Mouse (Mus musculus) hindbrain, embryonic 16.5 days (tissue): Measurements from ENCODE around the gene Rnf214. TPM values are rescaled to one million over a fixed set of nuclear protein-coding genes. Genes with fewer than 3 reads are reported as not detected.

Source experiments
- ATAC-seq: fragments of 200-750 bp; cut with Nextera tagmentation; 2 replicates; pipeline ENCODE4 v1.8.0; 2017; ENCODE audit warnings: moderate TSS enrichment, moderate library complexity
- H3K27ac ChIP-seq: fragments of 300-500 bp; sonication (generic); 2 replicates; pipeline ENCODE4 v1.5.1; 2014; ENCODE audit warnings: low read depth, mild to moderate bottlenecking, control low read depth, low read length, moderate library complexity
- H3K27me3 ChIP-seq: fragments of 300-500 bp; sonication (generic); replicated peaks from 2 replicates; pipeline ENCODE4 v1.6.1; 2014; ENCODE audit warnings: low read length; ENCODE audit not compliant: control insufficient read depth, insufficient read depth
- H3K36me3 ChIP-seq: fragments of 300-500 bp; sonication (generic); 2 replicates; pipeline ENCODE4 v1.6.1; 2014; ENCODE audit warnings: mild to moderate bottlenecking, low read length, moderate library complexity, mixed read lengths; ENCODE audit not compliant: control insufficient read depth, insufficient read depth
- H3K4me1 ChIP-seq: fragments of 300-500 bp; sonication (generic); 2 replicates; pipeline ENCODE4 v1.6.1; 2014; ENCODE audit warnings: low read depth, low read length; ENCODE audit not compliant: control insufficient read depth, insufficient read depth
- H3K4me2 ChIP-seq: fragments of 300-500 bp; sonication (generic); 2 replicates; pipeline ENCODE4 v1.6.1; 2014; ENCODE audit warnings: mild to moderate bottlenecking, low read length, control low read depth, moderate library complexity
- H3K4me3 ChIP-seq: fragments of 300-500 bp; sonication (generic); 2 replicates; pipeline ENCODE4 v1.5.1; 2014; ENCODE audit warnings: mild to moderate bottlenecking, low read length, control low read depth, moderate library complexity
- H3K9ac ChIP-seq: fragments of 300-500 bp; sonication (generic); 2 replicates; pipeline ENCODE4 v1.6.1; 2014; ENCODE audit warnings: low read depth, mild to moderate bottlenecking, control low read depth, low read length, moderate library complexity
- H3K9me3 ChIP-seq: fragments of 300-500 bp; sonication (generic); 2 replicates; pipeline ENCODE4 v1.6.1; 2014; ENCODE audit warnings: mild to moderate bottlenecking, low read length, moderate library complexity; ENCODE audit not compliant: control insufficient read depth
- WGBS: fragments of 180-500 bp; shearing (Covaris S2); extraction: QIAGEN DNeasy Blood & Tissue Kit; methylation state at CpG from one replicate; pipeline ENCODE4 v1.1.7; 2014; 5-methylcytosine and 5-hydroxymethylcytosine counted together
- polyA plus RNA-seq: library from polyadenylated mRNA; unstranded; fragments of >200 nt; fragmentation: Nextera tagmentation; extraction: Ambion mirVana; gene quantifications from 2 replicates; pipeline ENCODE4 v1.2.1, GENCODE M21; 2015

Rnf214 gene
- polyA plus RNA-seq, 1 experiment from 2014 or later: 79.7 TPM

DNA sequence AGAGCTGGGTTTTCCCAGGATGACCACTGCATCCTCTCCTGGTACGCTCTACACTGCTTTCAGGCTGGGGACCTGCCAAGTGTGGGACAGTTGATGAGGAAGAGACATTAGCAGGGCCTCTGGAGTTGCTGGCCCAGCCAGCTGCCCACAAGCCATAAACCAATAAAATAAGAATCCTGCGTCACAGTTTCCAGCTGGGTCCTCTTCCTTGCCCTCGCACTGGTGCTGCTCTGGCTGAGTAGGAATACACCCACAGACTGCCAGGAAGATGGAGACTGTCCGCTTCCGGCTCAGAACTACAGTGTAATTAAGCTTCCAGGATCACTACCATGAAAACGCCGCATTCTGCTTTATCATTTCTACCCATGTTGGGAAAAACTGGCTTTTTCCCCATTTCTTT is 44.9 kb downstream of the Rnf214 start:
- Histone ChIP-seq H3K9ac (no peak overlapping the region), H3K27ac (no peak overlapping the region), H3K4me2 (no peak overlapping the region), H3K4me3 (no peak overlapping the region), H3K9me3 (no peaks in the 10 kb centered on the region), H3K27me3 (no peaks in the 10 kb centered on the region), H3K36me3 (peaks cover 72% of the 10 kb centered on the region), H3K4me1 (no peaks in the 10 kb centered on the region)
- 75% methylated on average over 7 of the region's 7 CpGs for WGBS
- ATAC-seq: no peak

DNA sequence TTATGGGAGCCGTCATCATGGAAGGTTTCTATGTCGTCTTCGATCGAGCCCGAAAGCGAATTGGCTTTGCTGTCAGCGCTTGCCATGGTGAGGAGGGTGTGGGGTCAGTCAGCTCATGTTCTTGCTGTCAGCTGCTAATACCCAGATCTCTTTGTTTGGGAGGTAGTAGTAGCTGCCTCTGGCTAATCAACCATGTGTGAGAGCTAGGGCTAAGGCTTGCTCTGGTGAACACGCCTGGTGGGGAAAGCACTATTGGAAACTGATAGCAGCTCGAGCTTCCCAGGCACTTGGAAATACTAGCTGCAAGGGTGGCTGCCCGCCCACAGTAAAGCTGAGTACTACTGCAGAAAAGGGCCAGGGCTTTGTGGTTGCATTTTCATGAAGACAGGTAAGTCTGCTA is 47.3 kb downstream of the Rnf214 start:
- Histone ChIP-seq H3K9ac (no peak overlapping the region), H3K36me3 (peaks cover 64% of the 10 kb centered on the region), H3K27me3 (no peaks in the 10 kb centered on the region), H3K4me2 (no peak overlapping the region), H3K9me3 (no peaks in the 10 kb centered on the region), H3K27ac (no peak overlapping the region), H3K4me3 (no peak overlapping the region), H3K4me1 (no peaks in the 10 kb centered on the region)
- WGBS: 92% methylated on average over 10 of the region's 10 CpGs
- ATAC-seq: no peak

DNA sequence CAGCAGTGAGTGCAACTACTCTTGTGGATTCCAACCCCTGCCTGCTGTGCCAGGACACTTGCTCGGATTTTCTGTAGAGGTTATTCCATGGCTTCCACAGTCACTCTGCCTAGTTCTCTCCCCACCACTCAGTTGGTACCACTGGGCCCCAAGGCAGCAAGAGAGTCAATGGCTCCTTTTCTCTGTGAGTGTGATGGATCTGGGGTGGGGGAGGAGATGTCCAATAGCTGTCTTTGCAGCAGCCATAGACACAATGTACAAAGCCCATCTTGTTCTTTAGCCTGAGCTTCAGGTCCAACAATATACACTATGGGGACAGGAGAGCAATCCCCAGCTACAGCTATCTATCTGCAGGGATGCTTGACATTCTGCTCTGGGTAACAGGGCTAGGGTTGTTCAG is 52.6 kb downstream of the Rnf214 start:
- peaks cover 31% of the 10 kb centered on the region for H3K36me3 ChIP-seq
- no peak for ATAC-seq
- H3K27ac ChIP-seq: no peak overlapping the region
- H3K9me3 ChIP-seq: no peaks in the 10 kb centered on the region
- no peak overlapping the region for H3K4me2 ChIP-seq
- WGBS: 69% methylated on average over 1 of the region's 1 CpGs
- no peak overlapping the region for H3K9ac ChIP-seq
- H3K4me3 ChIP-seq: no peak overlapping the region
- no peaks in the 10 kb centered on the region for H3K27me3 ChIP-seq
- H3K4me1 ChIP-seq: peaks cover 17% of the 10 kb centered on the region

DNA sequence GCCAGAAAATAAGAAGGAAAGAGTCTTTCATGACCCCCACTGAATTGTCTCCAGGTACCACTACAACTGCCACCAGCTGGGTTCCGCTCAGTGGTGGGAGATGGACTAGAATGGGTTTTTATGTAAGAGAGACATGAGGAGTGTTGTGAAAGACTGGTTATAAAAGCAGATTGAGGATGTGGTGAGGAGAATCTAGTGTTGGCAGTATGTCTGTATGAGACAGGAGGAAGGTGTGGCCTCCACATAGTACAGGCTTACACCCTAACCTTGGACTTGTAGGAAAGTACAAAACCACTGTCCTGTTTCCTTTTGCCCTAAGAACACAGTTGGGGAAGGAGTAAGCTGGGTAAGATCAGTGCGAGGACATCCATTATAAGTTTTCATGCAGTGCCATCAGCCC is 53.0 kb downstream of the Rnf214 start:
- Histone ChIP-seq H3K27ac (no peak overlapping the region), H3K4me3 (no peak overlapping the region), H3K4me2 (no peak overlapping the region), H3K27me3 (no peaks in the 10 kb centered on the region), H3K4me1 (peaks cover 19% of the 10 kb centered on the region), H3K9me3 (no peaks in the 10 kb centered on the region), H3K9ac (no peak overlapping the region), H3K36me3 (peaks cover 27% of the 10 kb centered on the region)
- no peak for ATAC-seq
- 98% methylated on average over 2 of the region's 2 CpGs for WGBS

DNA sequence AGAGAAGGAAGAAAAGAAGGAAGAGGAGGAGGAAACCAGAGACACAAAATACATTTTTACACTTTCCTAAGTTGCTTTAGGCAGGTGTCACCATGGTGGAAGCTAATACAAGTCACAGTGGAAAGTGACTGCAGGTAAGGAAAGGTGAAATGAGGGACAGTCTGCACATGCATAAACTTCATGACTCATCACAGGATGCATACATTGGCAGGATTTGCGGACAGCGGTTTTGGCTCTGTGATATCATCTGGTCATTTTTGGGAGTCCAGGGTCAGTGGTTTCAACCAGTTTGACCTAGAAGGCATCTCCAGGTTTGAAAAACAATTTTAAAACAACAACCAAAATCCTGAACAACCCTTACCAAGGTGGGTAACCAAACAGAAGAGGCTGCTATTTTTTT is 54.9 kb downstream of the Rnf214 start:
- ATAC-seq: no peak
- Histone ChIP-seq H3K4me3 (no peak overlapping the region), H3K4me2 (no peak overlapping the region), H3K27ac (no peak overlapping the region), H3K4me1 (peaks cover 19% of the 10 kb centered on the region), H3K27me3 (no peaks in the 10 kb centered on the region), H3K9ac (no peak overlapping the region), H3K9me3 (no peaks in the 10 kb centered on the region), H3K36me3 (peaks cover 12% of the 10 kb centered on the region)
- 100% methylated on average over 2 of the region's 2 CpGs for WGBS

DNA sequence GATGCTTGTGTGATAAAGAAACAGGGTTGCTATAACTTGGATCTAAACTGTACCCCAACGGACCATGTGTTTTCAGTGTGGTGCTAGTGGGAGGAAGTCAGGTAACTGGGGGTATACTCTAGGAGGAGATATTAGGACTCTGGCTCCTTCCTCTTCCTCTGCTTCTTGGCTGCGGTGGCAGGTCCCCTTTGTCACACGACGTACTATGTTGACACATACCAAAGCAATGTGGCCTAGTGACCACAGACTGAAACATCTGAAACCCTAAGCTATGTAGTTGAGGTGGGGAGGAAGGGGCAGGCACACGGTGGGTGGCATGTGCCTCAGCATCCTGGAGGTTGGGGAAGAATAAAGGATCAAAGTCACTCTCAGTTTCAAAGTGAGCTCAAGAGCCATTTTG is 55.4 kb downstream of the Rnf214 start:
- 72% methylated on average over 5 of the region's 5 CpGs for WGBS
- peaks cover 10% of the 10 kb centered on the region for H3K36me3 ChIP-seq
- no peak overlapping the region for H3K27ac ChIP-seq
- H3K27me3 ChIP-seq: no peaks in the 10 kb centered on the region
- H3K9ac ChIP-seq: no peak overlapping the region
- no peaks in the 10 kb centered on the region for H3K9me3 ChIP-seq
- H3K4me2 ChIP-seq: no peak overlapping the region
- no peak overlapping the region for H3K4me3 ChIP-seq
- ATAC-seq: no peak
- H3K4me1 ChIP-seq: peaks cover 19% of the 10 kb centered on the region

DNA sequence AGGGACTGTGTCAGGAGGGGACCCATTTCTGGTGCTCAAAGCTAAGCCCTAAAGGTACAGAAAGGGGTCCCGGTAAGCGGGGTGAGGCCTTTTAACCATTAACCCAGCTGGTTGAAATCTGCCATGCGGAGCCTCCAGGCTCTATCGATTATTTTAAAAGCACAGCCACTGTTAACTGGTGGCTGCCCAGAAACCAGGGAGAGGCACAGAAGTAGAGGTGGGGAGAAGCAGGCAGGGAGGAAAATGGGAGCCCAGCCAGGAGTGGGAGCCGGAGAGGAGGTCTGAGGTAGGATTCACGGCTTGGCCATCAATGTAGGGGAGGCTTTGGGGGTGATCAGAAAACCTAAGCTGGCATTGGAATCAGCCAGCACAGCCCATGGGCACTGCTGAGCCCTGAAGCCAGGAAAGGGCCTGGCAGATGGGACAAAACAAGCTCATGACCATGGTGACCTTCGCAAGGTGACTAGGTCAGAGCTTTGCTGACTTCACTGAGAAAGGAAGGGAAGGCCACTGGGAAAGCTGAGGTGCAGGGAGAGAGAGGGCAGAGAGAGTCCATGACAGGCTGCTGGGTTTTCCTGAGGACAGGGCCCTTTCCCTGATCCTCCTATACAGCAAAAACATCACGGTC is 56.1 kb downstream of the Rnf214 start:
- Histone ChIP-seq H3K9ac (peak overlapping the region; percentile 17; the same call in 1 of the 2 replicates), H3K36me3 (peaks cover 8% of the 10 kb centered on the region), H3K27ac (peak overlapping the region; percentile 68; the same call in 1 of the 2 replicates), H3K4me1 (peaks cover 19% of the 10 kb centered on the region), H3K4me2 (no peak overlapping the region), H3K4me3 (no peak overlapping the region), H3K9me3 (no peaks in the 10 kb centered on the region), H3K27me3 (no peaks in the 10 kb centered on the region)
- ATAC-seq: no peak
- WGBS: 79% methylated on average over 8 of the region's 8 CpGs

DNA sequence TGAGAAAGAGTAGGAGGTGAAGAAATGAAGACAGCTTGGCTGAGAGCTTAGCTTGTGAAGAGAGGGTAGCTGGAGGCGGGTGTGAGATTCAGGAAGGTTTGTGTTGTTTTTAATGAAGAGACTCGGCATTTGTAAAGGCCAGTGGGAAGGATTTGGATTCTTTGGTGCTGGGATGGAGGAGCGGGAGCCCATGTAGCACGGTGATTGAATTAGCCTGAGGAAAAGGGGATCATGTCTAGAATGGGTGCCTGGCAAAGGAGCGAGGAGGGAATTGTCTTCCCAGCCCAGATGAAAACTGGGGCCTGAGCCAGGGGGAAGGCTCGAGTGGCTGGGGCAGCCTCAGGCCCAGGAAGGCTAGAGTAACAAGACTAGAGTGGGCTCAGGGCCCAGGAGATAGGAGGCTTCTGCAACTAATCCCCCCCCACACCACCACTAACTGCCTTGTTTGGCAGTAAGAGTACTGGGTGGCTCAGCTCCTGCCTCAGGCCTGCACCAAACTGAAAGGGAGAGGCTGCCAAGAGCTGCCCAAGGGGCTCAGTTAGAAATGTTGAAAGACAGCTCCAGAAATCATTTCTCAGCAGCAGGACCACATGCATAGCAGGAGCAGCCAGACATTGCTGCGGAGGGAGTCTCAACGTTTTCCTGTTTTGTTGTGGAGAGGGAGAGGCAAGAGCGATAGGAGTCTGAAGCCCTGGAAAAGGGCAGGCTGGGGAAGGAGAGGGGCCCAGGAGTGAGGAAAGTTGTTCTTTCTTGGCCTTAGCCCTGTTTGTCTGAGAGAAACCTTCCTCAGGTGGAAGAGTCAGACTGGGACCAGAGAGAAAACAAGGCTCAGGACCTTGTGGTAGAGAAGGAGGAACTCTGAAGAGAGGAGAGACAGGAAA is 56.9 kb downstream of the Rnf214 start:
- ATAC-seq: peak; percentile 72
- no peak overlapping the region for H3K9ac ChIP-seq

DNA sequence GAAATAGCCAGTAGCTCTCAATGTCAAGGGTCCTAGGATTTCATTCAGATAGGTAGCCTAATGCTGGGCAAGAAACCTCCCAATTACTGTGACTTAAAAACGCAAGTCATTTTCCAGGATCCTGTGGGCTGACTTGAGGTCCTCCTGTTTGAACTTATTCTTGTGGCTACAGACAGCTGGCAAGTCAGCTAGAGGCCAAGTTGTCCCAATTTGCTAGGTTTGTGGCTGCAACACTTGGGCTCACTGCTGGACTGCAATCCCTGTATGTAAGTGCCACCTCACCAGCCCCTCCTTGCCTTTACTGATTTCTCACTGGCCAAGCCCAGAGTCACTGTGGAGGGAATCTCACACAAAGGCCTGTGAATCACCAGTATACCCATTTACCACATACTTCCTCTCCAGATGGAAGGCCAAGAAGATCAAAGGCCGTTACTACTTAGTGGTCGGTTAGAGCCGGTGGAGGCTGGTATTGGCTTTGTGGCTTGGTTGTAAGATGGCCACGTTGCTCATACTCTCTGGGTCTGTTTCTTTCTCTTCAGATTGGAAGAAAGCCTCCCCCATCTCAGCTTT is 59.7 kb downstream of the Rnf214 start:
- no peaks in the 10 kb centered on the region for H3K27me3 ChIP-seq
- no peak overlapping the region for H3K4me3 ChIP-seq
- 87% methylated on average over 5 of the region's 5 CpGs for WGBS

More for the DNA sequence above, 56.9 kb downstream of the Rnf214 start:
- Histone ChIP-seq H3K4me1 (peaks cover 19% of the 10 kb centered on the region), H3K4me3 (no peak overlapping the region), H3K27ac (peak overlapping the region; percentile 68), H3K9me3 (no peaks in the 10 kb centered on the region), H3K4me2 (no peak overlapping the region), H3K36me3 (peaks cover 4% of the 10 kb centered on the region), H3K27me3 (no peaks in the 10 kb centered on the region)
- 60% methylated on average over 9 of the region's 9 CpGs for WGBS

More for the DNA sequence above, 59.7 kb downstream of the Rnf214 start:
- H3K9me3 ChIP-seq: no peaks in the 10 kb centered on the region
- no peak overlapping the region for H3K27ac ChIP-seq
- H3K36me3 ChIP-seq: no peaks in the 10 kb centered on the region
- H3K4me1 ChIP-seq: peaks cover 25% of the 10 kb centered on the region
- no peak overlapping the region for H3K9ac ChIP-seq
- no peak overlapping the region for H3K4me2 ChIP-seq
- no peak for ATAC-seq
